Mouse (Mus musculus) kidney, postnatal 14 days (tissue): ENCODE data around the gene Cysltr2.

Experiments
- DNase-seq: peaks from one replicate; pipeline ENCODE4 v3.0.0; 2022; ENCODE audit warnings: mixed read lengths

Gene Cysltr2

DNA sequence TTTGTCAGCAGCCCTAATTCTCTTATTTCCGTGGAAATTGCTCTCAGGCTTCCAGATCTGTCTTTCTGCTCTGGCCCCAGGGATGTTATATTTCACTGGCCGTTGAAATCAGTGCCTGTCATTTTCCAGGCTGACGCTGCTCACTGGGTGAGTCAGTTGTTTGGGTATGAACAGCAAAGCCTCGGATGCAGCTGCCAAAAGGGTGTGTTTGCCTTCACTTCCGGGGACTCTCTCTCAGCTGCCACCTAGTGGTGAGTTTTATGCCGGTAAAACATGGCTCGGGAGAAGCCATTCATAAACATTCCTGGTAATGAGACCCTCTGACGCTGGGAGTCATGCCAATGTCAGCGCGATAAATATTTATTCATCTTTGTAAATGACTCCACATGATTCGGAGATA lies 65.5 kb downstream of the Cysltr2 start:
- DNase-seq: peak; percentile 87

DNA sequence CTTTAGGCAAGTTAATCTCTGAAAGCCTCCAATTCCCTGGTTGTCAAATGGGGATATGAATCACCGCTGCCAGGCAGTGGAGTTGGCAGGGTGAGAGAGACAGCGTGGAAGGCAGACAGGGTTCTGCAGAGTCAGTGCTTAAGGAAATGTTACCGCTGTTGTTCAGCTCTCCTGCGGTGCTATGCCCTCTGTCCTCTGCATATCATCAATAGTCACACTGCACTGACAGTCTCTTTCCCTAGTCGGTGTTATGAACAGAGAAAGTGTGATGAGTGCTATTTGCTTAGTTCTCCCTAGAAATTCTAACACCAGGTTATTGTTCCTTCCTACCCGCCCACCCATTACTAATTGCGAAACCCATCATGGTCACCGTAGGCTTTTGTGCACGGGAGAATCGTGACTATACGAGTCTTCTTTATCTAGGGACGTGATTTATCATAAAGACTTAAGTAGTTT lies 65.9 kb downstream of the Cysltr2 start:
- no peak for DNase-seq

DNA sequence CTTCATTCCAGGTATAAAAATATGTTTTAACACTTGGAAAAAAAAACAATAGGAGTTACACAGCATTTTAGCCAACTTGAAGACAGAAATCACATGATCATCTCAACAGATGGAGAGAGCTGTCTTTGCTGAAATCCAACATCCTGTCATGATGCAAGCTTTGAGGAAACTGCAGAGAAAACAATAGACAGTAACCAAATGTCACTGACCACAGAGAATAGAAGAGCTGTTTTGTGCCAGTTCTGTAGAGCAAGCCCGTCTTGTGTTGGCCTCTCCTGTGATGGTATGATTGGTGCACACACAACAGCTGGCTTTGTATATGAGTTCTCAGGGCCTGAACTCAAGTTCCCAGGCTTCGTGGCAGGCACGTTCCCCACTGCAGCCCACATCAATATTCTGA lies 68.2 kb downstream of the Cysltr2 start:
- DNase-seq: no peak

DNA sequence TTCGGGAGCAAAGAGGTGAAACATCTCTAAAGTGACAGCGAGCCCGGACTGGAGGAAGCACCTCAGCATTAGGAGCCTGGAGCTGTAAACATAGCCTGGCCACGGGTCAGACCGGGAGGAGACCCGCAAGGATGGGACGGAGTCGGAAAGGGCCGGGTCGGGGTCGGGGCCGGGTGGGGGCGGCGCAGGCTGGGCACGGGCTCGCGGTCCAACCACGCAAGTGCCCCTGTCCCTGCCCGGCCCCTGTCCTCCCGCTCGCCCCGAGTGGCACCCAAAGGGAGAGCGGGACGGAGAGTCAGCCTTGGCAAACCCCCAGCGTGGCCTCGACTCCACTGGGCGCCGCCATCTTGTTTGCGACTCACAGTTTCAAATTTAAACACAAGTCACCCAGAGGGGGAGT lies 68.8 kb downstream of the Cysltr2 start:
- no peak for DNase-seq

DNA sequence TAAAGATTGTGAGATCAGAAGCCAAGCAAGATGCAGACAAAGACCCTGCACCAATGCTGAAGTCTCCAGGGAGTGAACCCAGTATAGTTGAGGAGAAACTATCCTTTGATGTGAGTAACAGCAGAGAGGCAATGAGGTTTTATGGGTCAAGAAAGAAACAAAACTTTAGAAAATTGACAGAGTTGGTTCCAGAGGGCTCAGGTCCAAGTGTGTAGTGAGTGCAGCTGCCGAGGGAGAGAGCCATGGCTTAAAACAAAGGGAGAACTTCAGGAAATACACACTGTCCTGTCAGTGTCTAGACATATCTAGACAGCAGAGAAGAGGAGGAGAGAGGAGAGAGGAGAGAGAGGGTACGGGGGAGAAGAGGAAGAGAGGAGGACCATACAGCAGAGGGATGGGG lies 72.8 kb downstream of the Cysltr2 start:
- DNase-seq: no peak
